Comparison of ENCODE assay signal across 9 mouse cellular contexts in the genomic region with DNA sequence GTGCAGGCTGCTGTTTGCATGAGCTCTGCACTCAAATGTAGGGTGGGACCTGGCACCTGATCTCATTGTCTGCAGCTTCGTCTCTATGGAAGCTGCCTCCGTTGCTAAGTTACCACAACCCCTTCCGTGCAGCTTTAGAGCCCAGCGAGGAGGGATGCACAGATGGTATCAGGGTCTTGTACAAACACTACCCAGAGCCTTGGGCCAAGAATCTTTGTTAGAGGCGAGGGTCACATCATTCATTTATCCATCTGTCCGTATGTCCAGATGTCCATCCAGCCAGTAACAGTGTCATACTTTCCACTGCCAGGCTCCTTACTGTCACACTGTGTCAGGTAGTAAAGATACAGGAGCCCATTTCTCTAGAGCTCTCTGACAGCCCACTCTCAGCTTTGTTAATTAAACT.
DNase-seq lines count a peak whose midpoint lies in the region; ATAC-seq and TF ChIP-seq lines count a peak whose summit lies in the region.
"Had no signal": no experiment of that assay in that cellular context is flagged by ENCODE, and none has a peak within 500 bp of the region (broad histone marks: within the 10 kb centered on the region; RNA-seq: fewer than 3 reads in every experiment).

No protein-coding gene starts in this region.

- H3K9me3 ChIP-seq in forebrain, postnatal 0 days (ENCODE audit: low read length) = no peaks in the 10 kb centered on the region
- no peaks in the 10 kb centered on the region for H3K9me3 ChIP-seq in midbrain, postnatal 0 days (ENCODE audit: low read length)

- peak overlapping the region; percentile 10; the same call in 1 of the 2 replicates for H3K4me2 ChIP-seq in forebrain, postnatal 0 days (ENCODE audit: low read depth)
- H3K4me2 ChIP-seq in midbrain, postnatal 0 days (ENCODE audit: low read depth, low read length, poor library complexity, severe bottlenecking) = no peak overlapping the region

- TF ChIP-seq CTCF in brain, embryonic 14.5 days (IDR thresholded peaks at IDR 0.05; ENCODE audit: borderline replicate concordance, extremely low read depth, insufficient read depth, insufficient read length) = no peak
- TF ChIP-seq CTCF in forebrain, postnatal 0 days (IDR thresholded peaks at IDR 0.05; ENCODE audit: low read depth) = no peak
- no peak for TF ChIP-seq CTCF in midbrain, postnatal 0 days (IDR thresholded peaks at IDR 0.05)
- no peak for TF ChIP-seq CTCF in lung, adult 2 months (IDR thresholded peaks at IDR 0.05; ENCODE audit: insufficient read depth, low read length)

- peaks cover 23% of the 10 kb centered on the region for H3K4me1 ChIP-seq in forebrain, postnatal 0 days (ENCODE audit: insufficient read depth)
- peaks cover 16% of the 10 kb centered on the region for H3K4me1 ChIP-seq in midbrain, postnatal 0 days (ENCODE audit: insufficient read depth, low read length)
- H3K4me1 ChIP-seq in lung, adult 2 months (ENCODE audit: control insufficient read depth, insufficient read depth, low read length) = no peaks in the 10 kb centered on the region

- H3K36me3 ChIP-seq in forebrain, postnatal 0 days (ENCODE audit: insufficient read depth) = no peaks in the 10 kb centered on the region
- no peaks in the 10 kb centered on the region for H3K36me3 ChIP-seq in midbrain, postnatal 0 days (ENCODE audit: insufficient read depth, low read length)

- ATAC-seq in forebrain, postnatal 0 days = peak; percentile 98
- peak; percentile 85 for ATAC-seq in midbrain, postnatal 0 days (ENCODE audit: low FRiP score)
- ATAC-seq in erythroid progenitor cell, adult 5-6 weeks (replicated peaks; ENCODE audit: low FRiP score, poor library complexity, severe bottlenecking) = no peak

- peak overlapping the region; percentile 87 for H3K27ac ChIP-seq in forebrain, postnatal 0 days (ENCODE audit: low read depth, low read length)
- H3K27ac ChIP-seq in midbrain, postnatal 0 days (ENCODE audit: low read depth, low read length) = peak overlapping the region; percentile 60

- no peak for TF ChIP-seq POLR2A in brain, embryonic 14.5 days (IDR thresholded peaks at IDR 0.05; ENCODE audit: borderline replicate concordance, extremely low read depth, insufficient read depth, insufficient read length, poor library complexity, severe bottlenecking)
- TF ChIP-seq POLR2A in lung, adult 2 months (IDR thresholded peaks at IDR 0.05; ENCODE audit: borderline replicate concordance, extremely low read depth, low read depth, low read length) = no peak

- H3K27me3 ChIP-seq in forebrain, postnatal 0 days (ENCODE audit: insufficient read depth, low read length) = no peaks in the 10 kb centered on the region
- no peaks in the 10 kb centered on the region for H3K27me3 ChIP-seq in midbrain, postnatal 0 days (ENCODE audit: insufficient read depth, low read length)

- peak; percentile 95 for DNase-seq in brain, embryonic 14.5 days (ENCODE audit: low read depth)
- DNase-seq in forebrain, postnatal 0 days = peak; percentile 87
- DNase-seq in layer of hippocampus, postnatal 10 days (ENCODE audit: low spot score in 2 of 2) = peak; percentile 34 to 55
- peak; percentile 92 for DNase-seq in midbrain, postnatal 0 days (ENCODE audit: low spot score)
- no peak for DNase-seq in lung, adult 2 months
- no peak for DNase-seq in urinary bladder, adult 2 months (ENCODE audit: low spot score)
- no peak for DNase-seq in heart, adult 18-20 months
- DNase-seq: gastrocnemius, postnatal 14 days had no signal

- 8% methylated on average over 6 of the region's 6 CpGs for WGBS in forebrain, postnatal 0 days
- WGBS in midbrain, postnatal 0 days = 6% methylated on average over 6 of the region's 6 CpGs
- WGBS in lung, adult 2 months = 26% methylated on average over 6 of the region's 6 CpGs

- H3K9ac ChIP-seq in forebrain, postnatal 0 days = 0 out of 2 replicates have a peak overlapping the region, but pooled peaks have one; percentile 25
- H3K9ac ChIP-seq in midbrain, postnatal 0 days (replicated peaks; ENCODE audit: low read length, poor library complexity, severe bottlenecking) = no peak overlapping the region

- H3K4me3 ChIP-seq in forebrain, postnatal 0 days (ENCODE audit: low read depth, low read length) = no peak overlapping the region
- no peak overlapping the region for H3K4me3 ChIP-seq in midbrain, postnatal 0 days (ENCODE audit: low read depth, low read length)
- H3K4me3 ChIP-seq in lung, adult 2 months (replicated peaks; ENCODE audit: extremely low read depth, low read depth, low read length) = no peak overlapping the region

Comparison
In these comparisons a context has a peak if more than half of its experiments do, and no peak if none do; other contexts are left out.
1. DNase-seq: peak in brain, embryonic 14.5 days (single experiment), forebrain, postnatal 0 days (single experiment), layer of hippocampus, postnatal 10 days (2 of 2) and midbrain, postnatal 0 days (single experiment); none in lung, adult 2 months (single experiment), urinary bladder, adult 2 months (single experiment) and heart, adult 18-20 months (0 of 2).